Mouse (Mus musculus): ENCODE measurements around the gene Gm37596.
"Not testable (repeated sequence)": the region's sequence is repeated elsewhere in the genome, so short reads cannot be mapped to it uniquely, and the experiment has no call there.

Gm37596 gene

DNA sequence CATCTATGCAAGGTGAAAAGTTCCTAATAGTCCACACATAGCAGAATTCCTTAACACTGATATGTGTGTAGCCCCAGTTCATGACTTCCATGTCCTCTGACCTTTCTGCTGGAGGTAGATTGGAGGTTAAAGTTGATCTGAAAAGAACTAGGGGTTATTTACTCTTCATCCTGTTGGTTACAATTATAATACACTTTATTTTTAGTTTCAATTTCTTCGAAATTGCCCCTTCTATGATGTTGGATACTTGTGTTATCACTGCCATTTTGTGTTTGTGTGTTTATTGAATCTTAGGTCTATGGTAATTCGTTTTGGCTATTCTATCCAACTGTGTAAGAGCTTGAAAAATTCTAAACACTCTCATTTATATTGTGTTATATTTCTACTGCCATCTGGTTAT, at the start of gene Gm37596:
Gene Gm37596, minus strand, starts transcription at position 101 of the 400 bp plus-strand sequence.
- DNase-seq: not testable (repeated sequence)

GRCm38 (mm10) chr3:93708969-93709637, 16.2 kb upstream of the Gm37596 start:
- DNase-seq: not testable (repeated sequence)

DNA sequence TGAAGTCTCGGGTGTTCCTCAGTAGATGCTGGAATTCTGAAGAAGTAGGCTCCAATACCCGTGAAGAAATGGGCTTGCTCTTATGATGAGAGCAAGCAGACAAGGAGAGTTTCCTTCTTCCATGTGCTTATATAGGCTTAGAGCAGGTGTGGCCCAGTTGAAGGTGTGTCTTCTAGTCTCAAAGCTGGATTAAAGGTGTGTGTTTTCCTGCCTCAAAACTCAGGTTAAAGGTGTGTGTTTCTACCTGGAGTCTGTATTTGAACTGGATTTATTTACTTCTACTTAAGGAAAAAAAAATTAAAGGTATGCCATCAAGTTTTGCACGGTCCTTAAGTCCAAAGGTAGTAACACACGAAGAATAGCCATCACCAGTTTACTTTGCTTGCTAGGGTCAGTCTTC, 16.7 kb downstream of the Gm37596 start, which contains the start of gene Tdpoz1:
Gene Tdpoz1, minus strand, starts transcription at position 101 of the 400 bp plus-strand sequence.
- not testable (repeated sequence) for DNase-seq

- not testable (repeated sequence) for DNase-seq
These were observed 21.9 kb downstream of the Gm37596 start for GRCm38 (mm10) chr3:93670805-93671503.

- no peak for DNase-seq
These were observed 38.6 kb downstream of the Gm37596 start for GRCm38 (mm10) chr3:93654260-93654659.

DNA sequence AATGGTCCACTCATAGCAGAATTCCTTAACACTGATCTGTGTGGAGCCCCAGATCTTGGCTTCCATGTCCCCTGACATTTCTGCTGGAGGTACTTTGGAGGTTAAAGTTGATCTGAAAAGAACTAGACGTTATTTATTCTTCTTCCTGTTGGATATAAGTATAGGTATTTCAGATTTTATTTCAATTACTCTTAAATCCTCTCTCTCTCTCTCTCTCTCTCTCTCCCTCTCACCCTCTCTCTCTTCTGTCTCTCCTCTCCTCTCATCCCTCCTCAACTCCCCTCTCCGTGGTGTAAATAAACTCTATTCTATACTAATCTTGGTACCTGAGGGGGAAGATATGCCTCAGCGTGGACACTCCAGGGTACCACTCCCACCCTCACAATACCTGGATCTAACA, 40.3 kb downstream of the Gm37596 start, which contains the start of gene Tdpoz2:
Gene Tdpoz2, minus strand, starts transcription at position 101 of the 400 bp plus-strand sequence.
- DNase-seq: no peak
